Mouse (Mus musculus): ENCODE results near the gene Vamp9. TPM values are rescaled to one million over a fixed set of nuclear protein-coding genes. Genes with fewer than 3 reads are reported as not detected.
A peak's percentile ranks its signal among the peaks of the same experiment; 100 is the strongest.

Vamp9 gene
- total RNA-seq, 1 experiment: not detected

DNA sequence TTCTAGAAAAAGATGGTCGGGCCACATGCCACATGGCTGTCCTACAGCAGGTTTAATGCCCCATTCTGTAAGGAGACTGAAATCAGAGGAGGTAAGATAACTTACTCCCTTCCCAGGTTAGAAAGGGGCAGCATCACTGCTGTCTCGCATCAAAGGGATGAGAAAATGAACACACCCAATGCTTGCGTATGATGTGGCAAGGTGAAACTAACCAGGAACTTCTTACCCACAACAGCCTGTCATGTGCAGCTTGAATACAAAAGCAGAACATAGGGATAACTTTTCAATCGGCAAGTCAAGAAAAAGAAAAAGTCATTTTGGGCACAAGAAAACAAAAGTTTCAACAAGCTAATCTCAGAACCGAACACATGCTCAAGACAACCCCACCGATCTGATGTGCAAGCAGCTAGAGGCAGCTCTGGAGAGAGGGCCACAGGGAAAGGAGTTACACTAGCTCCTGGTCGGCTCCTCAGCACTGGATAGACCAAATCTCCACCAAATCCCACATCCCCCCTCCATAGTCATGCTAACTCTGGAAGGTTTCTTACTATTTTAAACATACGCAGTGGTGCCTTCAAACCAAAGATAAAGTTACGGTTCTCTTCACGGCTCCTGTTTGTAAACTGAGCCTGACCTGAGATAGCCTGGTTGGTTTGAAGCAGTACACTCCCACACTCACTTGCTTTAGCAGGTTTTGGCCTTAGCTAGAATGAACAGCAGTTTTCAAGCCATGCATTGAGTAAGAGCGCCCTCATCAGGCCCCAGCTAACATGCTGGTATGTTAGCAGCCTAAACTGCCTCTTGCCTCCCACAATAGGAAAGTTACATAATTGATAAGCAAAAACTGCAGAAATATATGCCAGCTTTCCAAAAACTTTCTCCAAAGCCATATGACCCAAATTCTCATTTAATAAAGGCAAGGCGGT lies 14.3 kb upstream of the Vamp9 start:
- no peaks in the 10 kb centered on the region for H3K9me3 ChIP-seq (ENCODE audit: control insufficient read depth, insufficient read depth, low read depth, low read length)
- TF ChIP-seq ZNF384 (IDR thresholded peaks at IDR 0.05; ENCODE audit: low read depth, low read length): no peak
- TF ChIP-seq ZC3H11A (IDR thresholded peaks at IDR 0.05; ENCODE audit: borderline replicate concordance, low read depth, low read length): peak; percentile 82
- in situ Hi-C loops (cut with MboI; ENCODE audit: low sequenced_read_pairs in 2 of 2, unreplicated experiment in 2 of 2): loop anchor here (25.0 kb wide), 2 partner anchors 329 to 679 kb away; no protein-coding TSS in a partner anchor
- peak; percentile 42 for DNase-seq (ENCODE audit: low read depth, low spot score)
- no peak overlapping the region for H3K27ac ChIP-seq (ENCODE audit: insufficient read depth, low read depth, low read length, poor library complexity, severe bottlenecking)
- no peak overlapping the region for H3K4me3 ChIP-seq (ENCODE audit: insufficient read depth in 1 of 2, low read depth in 1 of 2, low read length in 2 of 2, poor library complexity in 1 of 2, severe bottlenecking in 1 of 2)
- H3K4me1 ChIP-seq (ENCODE audit: control insufficient read depth in 2 of 2, insufficient read depth in 2 of 2, low read length in 2 of 2, poor library complexity in 1 of 2): no peaks in the 10 kb centered on the region
- H3K36me3 ChIP-seq (ENCODE audit: control insufficient read depth, insufficient read depth, low read length, poor library complexity, severe bottlenecking): no peaks in the 10 kb centered on the region
- no peak overlapping the region for H3K9ac ChIP-seq (ENCODE audit: insufficient read depth, low read depth, low read length, poor library complexity, severe bottlenecking)

DNA sequence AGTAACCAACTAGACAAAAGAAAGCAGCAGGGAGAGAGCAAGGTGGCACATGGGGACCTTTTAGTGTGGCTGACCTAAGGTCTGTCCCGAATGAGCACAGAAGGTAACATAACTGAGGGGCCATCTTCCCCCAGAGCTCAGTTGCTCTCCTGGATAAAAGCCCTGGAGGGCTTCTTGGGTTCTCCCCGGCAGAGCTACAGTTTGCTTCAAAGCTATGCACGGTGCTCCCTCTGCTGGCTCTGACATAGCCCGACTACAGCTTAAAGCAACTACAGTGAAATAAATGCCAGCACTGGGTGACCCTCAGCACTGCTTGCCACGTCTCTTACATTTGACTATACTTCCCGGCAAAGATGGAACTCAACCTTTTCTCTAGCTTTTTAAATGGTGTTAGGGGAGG lies 6.0 kb upstream of the Vamp9 start:
- in situ Hi-C loops (cut with MboI; ENCODE audit: low sequenced_read_pairs in 2 of 2, unreplicated experiment in 2 of 2): no loop called here
- TF ChIP-seq HCFC1 (IDR thresholded peaks at IDR 0.05; ENCODE audit: borderline replicate concordance, insufficient read depth, low read length) (no peak), MAFK (IDR thresholded peaks at IDR 0.05; ENCODE audit: insufficient read depth, low read depth, low read length) (no peak), ZC3H11A (IDR thresholded peaks at IDR 0.05; ENCODE audit: borderline replicate concordance, low read depth, low read length) (no peak), ZNF384 (IDR thresholded peaks at IDR 0.05; ENCODE audit: low read depth, low read length) (no peak), CHD2 (IDR thresholded peaks at IDR 0.05; ENCODE audit: low read depth, low read length) (no peak)
- Histone ChIP-seq H3K27ac (ENCODE audit: insufficient read depth, low read depth, low read length, poor library complexity, severe bottlenecking) (no peak overlapping the region), H3K4me3 (ENCODE audit: insufficient read depth in 1 of 2, low read depth in 1 of 2, low read length in 2 of 2, poor library complexity in 1 of 2, severe bottlenecking in 1 of 2) (no peak overlapping the region), H3K9ac (ENCODE audit: insufficient read depth, low read depth, low read length, poor library complexity, severe bottlenecking) (no peak overlapping the region), H3K9me3 (ENCODE audit: control insufficient read depth, insufficient read depth, low read depth, low read length) (no peaks in the 10 kb centered on the region), H3K36me3 (ENCODE audit: control insufficient read depth, insufficient read depth, low read length, poor library complexity, severe bottlenecking) (no peaks in the 10 kb centered on the region), H3K4me1 (ENCODE audit: control insufficient read depth in 2 of 2, insufficient read depth in 2 of 2, low read length in 2 of 2, poor library complexity in 1 of 2) (no peaks in the 10 kb centered on the region)
- peak; percentile 33 for DNase-seq (ENCODE audit: low read depth, low spot score)

DNA sequence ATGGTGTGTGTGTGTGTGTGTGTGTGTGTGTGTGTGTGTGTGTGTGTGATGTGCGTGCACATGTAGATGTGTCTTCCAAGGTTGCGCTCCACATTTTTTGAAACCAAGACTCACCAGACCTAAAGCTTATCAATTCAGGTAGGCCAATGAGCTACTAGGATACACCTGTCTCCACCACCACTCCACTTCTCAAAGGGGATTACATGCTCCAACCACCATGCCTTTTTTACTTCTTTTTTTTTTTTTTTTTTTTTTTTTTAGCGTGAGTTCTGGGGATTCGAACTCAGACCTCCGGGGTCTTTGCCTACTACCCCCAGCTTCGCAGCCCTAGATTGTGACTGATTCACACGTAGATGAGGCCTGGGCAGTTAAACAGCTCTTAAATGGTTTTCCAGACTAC lies 323 bp upstream of the Vamp9 start:
- Histone ChIP-seq H3K9ac (ENCODE audit: insufficient read depth, low read depth, low read length, poor library complexity, severe bottlenecking) (no peak overlapping the region), H3K9me3 (ENCODE audit: control insufficient read depth, insufficient read depth, low read depth, low read length) (no peaks in the 10 kb centered on the region), H3K4me1 (ENCODE audit: control insufficient read depth in 2 of 2, insufficient read depth in 2 of 2, low read length in 2 of 2, poor library complexity in 1 of 2) (peaks cover 0 to 2% of the 10 kb centered on the region in 2 experiments; a peak in 1 of 4 replicates), H3K4me3 (ENCODE audit: insufficient read depth in 1 of 2, low read depth in 1 of 2, low read length in 2 of 2, poor library complexity in 1 of 2, severe bottlenecking in 1 of 2) (no peak overlapping the region), H3K27ac (ENCODE audit: insufficient read depth, low read depth, low read length, poor library complexity, severe bottlenecking) (no peak overlapping the region), H3K36me3 (ENCODE audit: control insufficient read depth, insufficient read depth, low read length, poor library complexity, severe bottlenecking) (no peaks in the 10 kb centered on the region)
- TF ChIP-seq CHD2 (IDR thresholded peaks at IDR 0.05; ENCODE audit: low read depth, low read length) (no peak), MAFK (IDR thresholded peaks at IDR 0.05; ENCODE audit: insufficient read depth, low read depth, low read length) (no peak), ZNF384 (IDR thresholded peaks at IDR 0.05; ENCODE audit: low read depth, low read length) (peak; percentile 95), HCFC1 (IDR thresholded peaks at IDR 0.05; ENCODE audit: borderline replicate concordance, insufficient read depth, low read length) (no peak), ZC3H11A (IDR thresholded peaks at IDR 0.05; ENCODE audit: borderline replicate concordance, low read depth, low read length) (no peak)
- in situ Hi-C loops (cut with MboI; ENCODE audit: low sequenced_read_pairs in 2 of 2, unreplicated experiment in 2 of 2): no loop called here
- no peak for DNase-seq (ENCODE audit: low read depth, low spot score)

DNA sequence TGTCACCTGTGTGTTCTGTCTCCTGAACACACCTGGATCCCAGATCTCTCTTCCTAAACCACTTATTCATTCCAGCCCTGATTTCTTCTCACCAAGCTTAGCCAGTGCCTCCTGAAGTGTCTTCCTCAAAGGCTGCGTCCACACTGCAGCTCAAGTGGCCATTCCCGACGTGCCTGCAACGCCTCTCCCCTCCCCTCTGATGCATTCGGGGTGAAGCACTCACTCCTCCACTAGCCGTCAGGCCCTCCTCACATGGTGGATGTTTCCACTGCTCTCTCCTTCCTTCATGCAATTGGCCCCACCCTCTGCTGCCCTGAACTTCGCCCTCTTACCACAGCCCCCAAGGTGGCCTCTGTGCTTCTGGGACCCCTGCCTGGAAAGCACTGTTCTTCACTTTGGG lies 9.4 kb downstream of the Vamp9 start:
- Histone ChIP-seq H3K9ac (ENCODE audit: insufficient read depth, low read depth, low read length, poor library complexity, severe bottlenecking) (no peak overlapping the region), H3K36me3 (ENCODE audit: control insufficient read depth, insufficient read depth, low read length, poor library complexity, severe bottlenecking) (no peaks in the 10 kb centered on the region), H3K4me1 (ENCODE audit: control insufficient read depth in 2 of 2, insufficient read depth in 2 of 2, low read length in 2 of 2, poor library complexity in 1 of 2) (no peaks in the 10 kb centered on the region), H3K27ac (ENCODE audit: insufficient read depth, low read depth, low read length, poor library complexity, severe bottlenecking) (no peak overlapping the region), H3K9me3 (ENCODE audit: control insufficient read depth, insufficient read depth, low read depth, low read length) (no peaks in the 10 kb centered on the region), H3K4me3 (ENCODE audit: insufficient read depth in 1 of 2, low read depth in 1 of 2, low read length in 2 of 2, poor library complexity in 1 of 2, severe bottlenecking in 1 of 2) (no peak overlapping the region)
- TF ChIP-seq MAFK (IDR thresholded peaks at IDR 0.05; ENCODE audit: insufficient read depth, low read depth, low read length): no peak
- no peak for TF ChIP-seq HCFC1 (IDR thresholded peaks at IDR 0.05; ENCODE audit: borderline replicate concordance, insufficient read depth, low read length)
- TF ChIP-seq ZC3H11A (IDR thresholded peaks at IDR 0.05; ENCODE audit: borderline replicate concordance, low read depth, low read length): no peak
- TF ChIP-seq ZNF384 (IDR thresholded peaks at IDR 0.05; ENCODE audit: low read depth, low read length): no peak
- no peak for TF ChIP-seq CHD2 (IDR thresholded peaks at IDR 0.05; ENCODE audit: low read depth, low read length)
- no peak for DNase-seq (ENCODE audit: low read depth, low spot score)
- in situ Hi-C loops (cut with MboI; ENCODE audit: low sequenced_read_pairs in 2 of 2, unreplicated experiment in 2 of 2): no loop called here

All from ES-E14 (cell line).